Mouse (Mus musculus) embryonic fibroblast, embryonic 13.5 days (primary cell): ENCODE measurements around the gene Gm20388.

ENCODE experiments used
- CTCF ChIP-seq: IDR thresholded peaks from 2 replicates; pipeline ENCODE4 v1.5.1; 2011; ENCODE audit warnings: mild to moderate bottlenecking, control low read depth, low read length, moderate library complexity, borderline replicate concordance; ENCODE audit not compliant: insufficient read depth
- POLR2A ChIP-seq: IDR thresholded peaks from 2 replicates; pipeline ENCODE4 v1.6.1; 2011; ENCODE audit warnings: low read depth, mild to moderate bottlenecking, control low read depth, low read length, moderate library complexity

GRCm38 (mm10) chr8:122803906-122804761 is 2893.5 kb downstream of the Gm20388 start:
- TF ChIP-seq CTCF: no peak
- TF ChIP-seq POLR2A: no peak
